Comparison of ENCODE assay signal across 9 mouse cellular contexts in the genomic region with DNA sequence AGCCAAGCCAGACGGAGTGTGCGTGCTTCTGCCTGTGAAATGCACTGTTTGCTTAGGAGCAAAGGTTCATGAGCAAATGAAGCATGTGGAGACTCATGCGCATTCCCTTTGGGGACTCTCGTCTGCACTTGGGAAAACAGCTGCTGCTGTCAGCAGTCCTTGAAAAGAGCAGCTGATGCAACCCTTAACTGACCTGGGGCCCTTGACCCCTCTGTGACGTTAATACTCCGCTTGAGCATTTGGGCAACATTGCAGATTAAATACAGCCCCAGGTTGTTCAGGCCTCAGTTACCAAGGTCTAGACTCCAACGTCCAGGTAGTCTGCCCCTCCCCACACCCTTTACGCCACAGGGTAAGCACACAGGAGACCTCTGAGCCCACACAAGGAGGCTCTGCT. TPM values are rescaled to one million over a fixed set of nuclear protein-coding genes. Genes with fewer than 3 reads are reported as not detected.
DNase-seq lines count a peak whose midpoint lies in the region; ATAC-seq and TF ChIP-seq lines count a peak whose summit lies in the region.
"Had no signal": no experiment of that assay in that cellular context is flagged by ENCODE, and none has a peak within 500 bp of the region (broad histone marks: within the 10 kb centered on the region; RNA-seq: fewer than 3 reads in every experiment).

No protein-coding gene starts in this region.

- H3K4me3 ChIP-seq in hindbrain, embryonic 13.5 days: no peak overlapping the region
- H3K4me3 ChIP-seq in liver, adult 2 months (ENCODE audit: insufficient read depth, low read depth, low read length): no peak overlapping the region
- no peak overlapping the region for H3K4me3 ChIP-seq in neural tube, embryonic 15.5 days (replicated peaks)
- H3K4me3 ChIP-seq: midbrain, embryonic 12.5 days had no signal

- H3K27me3 ChIP-seq in hindbrain, embryonic 13.5 days: no peaks in the 10 kb centered on the region
- H3K27me3 ChIP-seq in liver, adult 2 months (ENCODE audit: control insufficient read depth, insufficient read depth, low read length): no peaks in the 10 kb centered on the region
- H3K27me3 ChIP-seq in neural tube, embryonic 15.5 days (replicated peaks): no peaks in the 10 kb centered on the region
- H3K27me3 ChIP-seq: midbrain, embryonic 12.5 days had no signal

- no peak for TF ChIP-seq POLR2A in liver, adult 2 months (IDR thresholded peaks at IDR 0.05; ENCODE audit: extremely low read depth, insufficient read depth, low read length)

- H3K36me3 ChIP-seq in hindbrain, embryonic 13.5 days: no peaks in the 10 kb centered on the region
- no peaks in the 10 kb centered on the region for H3K36me3 ChIP-seq in liver, adult 2 months (ENCODE audit: control insufficient read depth, insufficient read depth, low read length)
- H3K36me3 ChIP-seq in neural tube, embryonic 15.5 days: no peaks in the 10 kb centered on the region
- H3K36me3 ChIP-seq: midbrain, embryonic 12.5 days had no signal

- H3K4me2 ChIP-seq in hindbrain, embryonic 13.5 days: peak overlapping the region; percentile 30; the same call in 1 of the 2 replicates
- H3K4me2 ChIP-seq in neural tube, embryonic 15.5 days: peak overlapping the region; percentile 39
- H3K4me2 ChIP-seq: midbrain, embryonic 12.5 days had no signal

- peak; percentile 20 to 22 for DNase-seq in heart, postnatal 10 days
- DNase-seq in heart, postnatal 36 days: no peak
- peak; percentile 100 for DNase-seq in liver, adult 2 months (ENCODE audit: extremely low read depth, low read depth, low spot score)
- no peak for DNase-seq in left cerebral cortex, postnatal 14 days (ENCODE audit: low spot score in 2 of 2)
- no peak for DNase-seq in ovary, adult 18-20 months (ENCODE audit: low spot score)
- DNase-seq in cerebellum, adult 11 months: no peak

- H3K9me3 ChIP-seq in hindbrain, embryonic 13.5 days: no peaks in the 10 kb centered on the region
- H3K9me3 ChIP-seq in neural tube, embryonic 15.5 days (replicated peaks): no peaks in the 10 kb centered on the region
- H3K9me3 ChIP-seq: midbrain, embryonic 12.5 days had no signal

- H3K4me1 ChIP-seq in hindbrain, embryonic 13.5 days (replicated peaks): peaks cover 11% of the 10 kb centered on the region
- H3K4me1 ChIP-seq in liver, adult 2 months (ENCODE audit: control insufficient read depth, insufficient read depth, low read length): peaks cover 26% of the 10 kb centered on the region
- peaks cover 15% of the 10 kb centered on the region for H3K4me1 ChIP-seq in neural tube, embryonic 15.5 days
- H3K4me1 ChIP-seq: midbrain, embryonic 12.5 days had no signal

- WGBS in hindbrain, embryonic 13.5 days: 29% methylated on average over 8 of the region's 8 CpGs
- WGBS in liver, adult 2 months: 15% methylated on average over 8 of the region's 8 CpGs
- WGBS in neural tube, embryonic 15.5 days: 24% methylated on average over 8 of the region's 8 CpGs

- H3K9ac ChIP-seq in hindbrain, embryonic 13.5 days: no peak overlapping the region
- H3K9ac ChIP-seq in liver, adult 2 months (ENCODE audit: low read depth, low read length): peak overlapping the region; percentile 36; the same call in 1 of the 2 replicates
- H3K9ac ChIP-seq in neural tube, embryonic 15.5 days (replicated peaks): no peak overlapping the region
- H3K9ac ChIP-seq: midbrain, embryonic 12.5 days had no signal

- H3K27ac ChIP-seq in hindbrain, embryonic 13.5 days: peak overlapping the region; percentile 48
- H3K27ac ChIP-seq in liver, adult 2 months (replicated peaks; ENCODE audit: insufficient read depth, low read depth, low read length): peak overlapping the region; percentile 82
- no peak overlapping the region for H3K27ac ChIP-seq in neural tube, embryonic 15.5 days (replicated peaks)
- H3K27ac ChIP-seq: midbrain, embryonic 12.5 days had no signal

- H3K79me2 ChIP-seq in liver, adult 2 months (ENCODE audit: control insufficient read depth, insufficient read depth, low read length): no peaks in the 10 kb centered on the region; the same call in 1 of the 2 replicates

- 0 out of 2 replicates have a peak, but pooled peaks have one; percentile 57 for ATAC-seq in hindbrain, embryonic 13.5 days (ENCODE audit: low FRiP score)
- no peak for ATAC-seq in neural tube, embryonic 15.5 days (ENCODE audit: low FRiP score)

- TF ChIP-seq CTCF in liver, adult 2 months (IDR thresholded peaks at IDR 0.05; ENCODE audit: low read depth, low read length): no peak

- intact Hi-C loops in heart, postnatal 10 days (cut with DNase I): no loop called here
- intact Hi-C loops in heart, postnatal 36 days (cut with DNase I): no loop called here
- intact Hi-C loops in left cerebral cortex, postnatal 14 days (cut with DNase I): no loop called here

RNA-seq across cellular contexts. Expression of a gene that starts 20.1 kb away (rescaled TPM):
- not detected for total RNA-seq in heart, postnatal 10 days (2021)
- not detected for total RNA-seq in heart, postnatal 36 days (2021)
- polyA plus RNA-seq in hindbrain, embryonic 13.5 days (2015; fragmentation: Nextera tagmentation; extraction: Ambion mirVana): 0.35 and 0.70 TPM in 2 replicates
- 1,448 and 1,888 TPM in 2 replicates for total RNA-seq in liver, adult 2 months (2014; rRNA removed)
- polyA plus RNA-seq in liver, adult 2 months (2012; rRNA removed): 1,550 and 1,804 TPM in 2 replicates
- polyA plus RNA-seq in neural tube, embryonic 15.5 days (2015; fragmentation: Nextera tagmentation; extraction: Ambion mirVana): 0.29 and 14.1 TPM in 2 replicates
- under 1 TPM in 1 of 2 experiments, not detected in 1; 0.31 TPM for total RNA-seq in left cerebral cortex, postnatal 14 days (2021)
- polyA plus RNA-seq: midbrain, embryonic 12.5 days had no signal

RNA-seq across cellular contexts. Expression of a gene that starts 49.9 kb away (rescaled TPM):
- total RNA-seq in heart, postnatal 10 days (2021): 10 to 100 TPM; 33.8 to 39.5 TPM
- 10 to 100 TPM; 37.0 to 40.0 TPM for total RNA-seq in heart, postnatal 36 days (2021)
- polyA plus RNA-seq in hindbrain, embryonic 13.5 days (2015; fragmentation: Nextera tagmentation; extraction: Ambion mirVana): 0.14 and 0.93 TPM in 2 replicates
- total RNA-seq in liver, adult 2 months (2014; rRNA removed): 0.09 TPM in 1 of 2 replicates, not detected in the other
- polyA plus RNA-seq in liver, adult 2 months (2012; rRNA removed): 0.09 and 0.10 TPM in 2 replicates
- 1.6 and 13.8 TPM in 2 replicates for polyA plus RNA-seq in neural tube, embryonic 15.5 days (2015; fragmentation: Nextera tagmentation; extraction: Ambion mirVana)
- total RNA-seq in left cerebral cortex, postnatal 14 days (2021): under 1 TPM in 1 of 2 experiments, not detected in 1; 0.37 TPM
- polyA plus RNA-seq: midbrain, embryonic 12.5 days had no signal

RNA-seq across cellular contexts. Expression of a gene that starts 56.5 kb away (rescaled TPM):
- total RNA-seq in heart, postnatal 10 days (2021): 100 to 1,000 TPM; 121 to 143 TPM
- total RNA-seq in heart, postnatal 36 days (2021): 10 to 100 TPM; 87.8 to 90.0 TPM
- 35.7 and 36.5 TPM in 2 replicates for polyA plus RNA-seq in hindbrain, embryonic 13.5 days (2015; fragmentation: Nextera tagmentation; extraction: Ambion mirVana)
- 78.1 and 81.3 TPM in 2 replicates for total RNA-seq in liver, adult 2 months (2014; rRNA removed)
- 30.0 and 40.8 TPM in 2 replicates for polyA plus RNA-seq in liver, adult 2 months (2012; rRNA removed)
- 36.1 and 55.1 TPM in 2 replicates for polyA plus RNA-seq in neural tube, embryonic 15.5 days (2015; fragmentation: Nextera tagmentation; extraction: Ambion mirVana)
- total RNA-seq in left cerebral cortex, postnatal 14 days (2021): 100 to 1,000 TPM in 1 of 2 experiments, 10 to 100 TPM in 1; 80.6 to 105 TPM

Comparison
In these comparisons a context has a peak if more than half of its experiments do, and no peak if none do; other contexts are left out.
1. DNase-seq: peak in heart, postnatal 10 days (2 of 2) and liver, adult 2 months (single experiment); none in heart, postnatal 36 days (0 of 2), left cerebral cortex, postnatal 14 days (0 of 2), ovary, adult 18-20 months (single experiment) and cerebellum, adult 11 months (single experiment).
2. RNA of a gene that starts 20.1 kb away (total RNA-seq): 1,448 to 1,888 TPM in liver, adult 2 months; 0.31 TPM in left cerebral cortex, postnatal 14 days, not detected in heart, postnatal 10 days and not detected in heart, postnatal 36 days; every median in the first group is over 1,000 times any median in the second.
3. RNA of a gene that starts 49.9 kb away (total RNA-seq): 37.0 to 40.0 TPM in heart, postnatal 36 days and 33.8 to 39.5 TPM in heart, postnatal 10 days; 0.37 TPM in left cerebral cortex, postnatal 14 days and 0.09 TPM in liver, adult 2 months; every median in the first group is over 10 times any median in the second.